Mouse (Mus musculus) erythroblast, embryonic 14.5 days (primary cell): Measurements from ENCODE around the gene Elf1.

Source experiments
- GATA1 ChIP-seq: IDR thresholded peaks from 2 replicates; pipeline ENCODE4 v1.6.1; 2012; ENCODE audit warnings: low read length, inconsistent platforms, mixed read lengths
- TAL1 ChIP-seq: IDR thresholded peaks from 3 replicates; pipeline ENCODE4 v1.6.1; 2012; ENCODE audit warnings: low read length, inconsistent platforms, mixed read lengths

DNA sequence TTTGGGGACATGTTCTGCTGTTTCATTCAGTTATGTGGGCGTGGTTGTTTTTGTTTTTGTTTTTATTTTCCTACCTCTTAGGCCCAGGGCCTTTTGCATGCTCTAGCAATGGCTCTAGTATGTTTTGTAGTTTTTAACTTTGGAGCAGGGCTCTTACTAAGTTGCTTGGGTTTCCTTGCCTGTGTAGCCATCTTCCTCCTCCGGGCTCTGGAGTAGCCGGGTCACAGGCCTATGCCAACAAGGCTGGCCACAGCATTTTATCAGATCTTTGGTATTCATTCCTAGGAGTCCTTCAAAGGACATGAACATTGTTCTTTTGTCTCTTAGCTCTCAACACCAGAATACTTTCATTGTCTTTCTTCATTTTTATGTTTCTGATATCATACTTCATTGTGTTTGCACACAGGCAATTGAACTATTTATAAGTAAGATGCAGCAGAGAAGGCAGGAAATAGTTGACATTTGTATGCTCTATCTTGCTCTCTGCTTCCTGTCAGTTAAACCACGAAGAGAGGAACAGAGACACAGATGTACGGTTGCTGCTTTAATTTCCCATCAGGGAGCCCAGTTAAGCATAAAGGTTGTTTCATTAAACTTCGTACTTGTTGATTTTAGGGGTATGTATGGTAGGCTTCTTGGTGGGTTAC is 40.6 kb downstream of the Elf1 start:
- TF ChIP-seq GATA1 = no peak
- no peak for TF ChIP-seq TAL1
